Mouse (Mus musculus) liver, adult 2 months (tissue): ENCODE measurements around the gene Thumpd3. TPM values are rescaled to one million over a fixed set of nuclear protein-coding genes. Genes with fewer than 3 reads are reported as not detected.

Experiments
- DNase-seq: peaks from one replicate; pipeline ENCODE4 v3.0.0-alpha.2; 2011; ENCODE audit warnings: low read depth, low spot score; ENCODE audit errors: extremely low read depth
- H3K27ac ChIP-seq: fragments of 200-500 bp; replicated peaks from 2 replicates; pipeline ENCODE4 v1.5.1; 2012; ENCODE audit warnings: low read depth, mild to moderate bottlenecking, control low read depth, inconsistent platforms, low read length; ENCODE audit not compliant: insufficient read depth
- H3K27me3 ChIP-seq: fragments of 200-500 bp; 2 replicates; pipeline ENCODE4 v1.6.1; 2012; ENCODE audit warnings: mild to moderate bottlenecking, moderate library complexity, low read length, inconsistent platforms; ENCODE audit not compliant: control insufficient read depth, insufficient read depth
- H3K36me3 ChIP-seq: fragments of 200-500 bp; 2 replicates; pipeline ENCODE4 v1.6.1; 2012; ENCODE audit warnings: low read length, inconsistent platforms; ENCODE audit not compliant: control insufficient read depth, insufficient read depth
- H3K4me1 ChIP-seq: fragments of 200-500 bp; 2 replicates; pipeline ENCODE4 v1.6.1; 2011; ENCODE audit warnings: low read length; ENCODE audit not compliant: control insufficient read depth, insufficient read depth
- H3K4me3 ChIP-seq: fragments of 200-500 bp; 2 replicates; pipeline ENCODE4 v1.5.1; 2011; ENCODE audit warnings: low read depth, mild to moderate bottlenecking, control low read depth, low read length, moderate library complexity; ENCODE audit not compliant: insufficient read depth
- H3K79me2 ChIP-seq: fragments of 200-500 bp; 2 replicates; pipeline ENCODE4 v1.6.1; 2012; ENCODE audit warnings: inconsistent platforms, mild to moderate bottlenecking, low read length, moderate library complexity; ENCODE audit not compliant: control insufficient read depth, insufficient read depth
- H3K9ac ChIP-seq: fragments of 200-500 bp; 2 replicates; pipeline ENCODE4 v1.6.1; 2012; ENCODE audit warnings: low read depth, mild to moderate bottlenecking, control low read depth, inconsistent platforms, low read length
- CTCF ChIP-seq: fragments of 200-500 bp; IDR thresholded peaks from 2 replicates; pipeline ENCODE4 v1.5.1; 2011; ENCODE audit warnings: low read depth, low read length, control low read depth
- POLR2A ChIP-seq: fragments of 200-500 bp; IDR thresholded peaks from 2 replicates; pipeline ENCODE4 v1.6.1; 2011; ENCODE audit warnings: low read length, control low read depth; ENCODE audit not compliant: insufficient read depth; ENCODE audit errors: extremely low read depth
- WGBS: fragments of 180-500 bp; shearing (Covaris S2); methylation state at CpG from one replicate; pipeline ENCODE4 v1.1.7; 2018; 5-methylcytosine and 5-hydroxymethylcytosine counted together
- polyA plus RNA-seq: library from polyadenylated mRNA; depleted of rRNA; stranded (reverse); fragments of >200 nt; gene quantifications from 2 replicates; pipeline ENCODE4 v1.2.3, GENCODE M21; 2012
- total RNA-seq: library from RNA; depleted of rRNA; stranded (reverse); fragments of >200 nt; gene quantifications from 2 replicates; pipeline ENCODE4 v1.2.3, GENCODE M21; 2014

Thumpd3 gene
- total and polyA plus RNA-seq, 2 experiments, result 6.3 to 20.1 TPM

GRCm38 (mm10) chr6:113049159-113049558, 3.1 kb downstream of the Thumpd3 start:
- WGBS, result 70% methylated on average over 3 of the region's 3 CpGs
- Histone ChIP-seq H3K79me2 (no peaks in the 10 kb centered on the region; the same call in 1 of the 2 replicates), H3K27me3 (no peaks in the 10 kb centered on the region), H3K4me1 (peaks cover 6% of the 10 kb centered on the region), H3K9ac (no peak overlapping the region), H3K4me3 (no peak overlapping the region), H3K36me3 (peaks cover 15% of the 10 kb centered on the region), H3K27ac (no peak overlapping the region)
- DNase-seq, result no peak
- TF ChIP-seq CTCF (no peak), POLR2A (no peak)

- DNase-seq, result peak; percentile 66
- Histone ChIP-seq H3K4me1 (no peaks in the 10 kb centered on the region; the same call in 1 of the 2 replicates), H3K27ac (no peak overlapping the region), H3K4me3 (no peak overlapping the region), H3K36me3 (peaks cover 36% of the 10 kb centered on the region), H3K27me3 (no peaks in the 10 kb centered on the region), H3K9ac (no peak overlapping the region), H3K79me2 (no peaks in the 10 kb centered on the region; the same call in 1 of the 2 replicates)
- 18% methylated on average over 3 of the region's 3 CpGs for WGBS
- no peak for TF ChIP-seq POLR2A
- TF ChIP-seq CTCF, result no peak
Measured at GRCm38 (mm10) chr6:113052972-113053371, 6.9 kb downstream of the Thumpd3 start.

GRCm38 (mm10) chr6:113054552-113055107, 8.6 kb downstream of the Thumpd3 start:
- WGBS, result 74% methylated on average over 6 of the region's 6 CpGs
- H3K4me3 ChIP-seq, result no peak overlapping the region
- no peak for DNase-seq
- H3K27me3 ChIP-seq, result no peaks in the 10 kb centered on the region
- H3K9ac ChIP-seq, result no peak overlapping the region
- peaks cover 41% of the 10 kb centered on the region for H3K36me3 ChIP-seq
- TF ChIP-seq POLR2A, result no peak
- TF ChIP-seq CTCF, result no peak
- H3K4me1 ChIP-seq, result no peaks in the 10 kb centered on the region; the same call in 1 of the 2 replicates
- no peak overlapping the region for H3K27ac ChIP-seq
- H3K79me2 ChIP-seq, result peaks cover under 1% of the 10 kb centered on the region; the same call in 1 of the 2 replicates

GRCm38 (mm10) chr6:113060892-113061563, 15.0 kb downstream of the Thumpd3 start:
- WGBS, result 71% methylated on average over 1 of the region's 1 CpGs
- DNase-seq, result no peak
- no peak overlapping the region for H3K9ac ChIP-seq
- H3K27me3 ChIP-seq, result no peaks in the 10 kb centered on the region
- TF ChIP-seq POLR2A (no peak), CTCF (no peak)
- peaks cover 46% of the 10 kb centered on the region for H3K36me3 ChIP-seq
- peaks cover 2% of the 10 kb centered on the region; the same call in 1 of the 2 replicates for H3K79me2 ChIP-seq
- H3K27ac ChIP-seq, result no peak overlapping the region
- H3K4me1 ChIP-seq, result peaks cover 14% of the 10 kb centered on the region; the same call in 1 of the 2 replicates
- H3K4me3 ChIP-seq, result no peak overlapping the region

GRCm38 (mm10) chr6:113062253-113062652, 16.2 kb downstream of the Thumpd3 start:
- Histone ChIP-seq H3K27me3 (no peaks in the 10 kb centered on the region), H3K36me3 (peaks cover 52% of the 10 kb centered on the region), H3K79me2 (peaks cover 2% of the 10 kb centered on the region; the same call in 1 of the 2 replicates), H3K4me1 (peaks cover 14% of the 10 kb centered on the region; the same call in 1 of the 2 replicates), H3K9ac (no peak overlapping the region), H3K4me3 (no peak overlapping the region), H3K27ac (0 out of 2 replicates have a peak overlapping the region, but pooled peaks have one; percentile 22)
- DNase-seq, result peak; percentile 85
- TF ChIP-seq POLR2A, result no peak
- TF ChIP-seq CTCF, result no peak
- 18% methylated on average over 3 of the region's 3 CpGs for WGBS
